Mouse (Mus musculus) forebrain, embryonic 13.5 days (tissue): Measurements from ENCODE around the gene Glipr1l2. TPM values are rescaled to one million over a fixed set of nuclear protein-coding genes. Genes with fewer than 3 reads are reported as not detected.
A peak's percentile ranks its signal among the peaks of the same experiment; 100 is the strongest.

Source experiments
- ATAC-seq: fragments of 200-750 bp; cut with Nextera tagmentation; 2 replicates; pipeline ENCODE4 v1.8.0; 2017
- H3K27ac ChIP-seq: fragments of 300-500 bp; sonication (generic); 2 replicates; pipeline ENCODE4 v1.5.1; 2015; ENCODE audit warnings: inconsistent platforms, mild to moderate bottlenecking, moderate library complexity
- H3K27me3 ChIP-seq: fragments of 300-500 bp; sonication (generic); 2 replicates; pipeline ENCODE4 v1.6.1; 2015; ENCODE audit warnings: mild to moderate bottlenecking, inconsistent platforms
- H3K36me3 ChIP-seq: fragments of 300-500 bp; sonication (generic); 2 replicates; pipeline ENCODE4 v1.6.1; 2015; ENCODE audit warnings: mild to moderate bottlenecking, inconsistent platforms; ENCODE audit not compliant: poor library complexity, severe bottlenecking
- H3K4me1 ChIP-seq: fragments of 300-500 bp; sonication (generic); 2 replicates; pipeline ENCODE4 v1.6.1; 2015; ENCODE audit warnings: inconsistent platforms
- H3K4me2 ChIP-seq: fragments of 300-500 bp; sonication (generic); 2 replicates; pipeline ENCODE4 v1.6.1; 2015; ENCODE audit warnings: inconsistent platforms, mild to moderate bottlenecking, moderate library complexity
- H3K4me3 ChIP-seq: fragments of 300-500 bp; sonication (generic); 2 replicates; pipeline ENCODE4 v1.5.1; 2015; ENCODE audit warnings: mild to moderate bottlenecking, inconsistent platforms
- H3K9ac ChIP-seq: fragments of 300-500 bp; sonication (generic); 2 replicates; pipeline ENCODE4 v1.6.1; 2015; ENCODE audit warnings: mild to moderate bottlenecking, inconsistent platforms
- H3K9me3 ChIP-seq: fragments of 300-500 bp; sonication (generic); replicated peaks from 2 replicates; pipeline ENCODE4 v1.6.1; 2016; ENCODE audit warnings: inconsistent platforms
- WGBS: fragments of 180-500 bp; shearing (Covaris S2); methylation state at CpG from one replicate; pipeline ENCODE4 v1.1.7; 2015; 5-methylcytosine and 5-hydroxymethylcytosine counted together
- polyA plus RNA-seq: library from polyadenylated mRNA; unstranded; fragments of >200 nt; fragmentation: Nextera tagmentation; extraction: Ambion mirVana; gene quantifications from 2 replicates; pipeline ENCODE4 v1.2.1, GENCODE M21; 2015

Glipr1l2 gene
- polyA plus RNA-seq, 1 experiment from 2014 or later: not detected

GRCm38 (mm10) chr10:112132194-112132593 is 49.0 kb downstream of the Glipr1l2 start:
- H3K4me3 ChIP-seq: no peak overlapping the region
- H3K27ac ChIP-seq: no peak overlapping the region
- no peak for ATAC-seq
- H3K36me3 ChIP-seq: no peaks in the 10 kb centered on the region
- H3K4me1 ChIP-seq: no peaks in the 10 kb centered on the region
- no peaks in the 10 kb centered on the region for H3K9me3 ChIP-seq
- no peak overlapping the region for H3K9ac ChIP-seq
- H3K27me3 ChIP-seq: no peaks in the 10 kb centered on the region
- WGBS: 93% methylated on average over 3 of the region's 3 CpGs
- H3K4me2 ChIP-seq: no peak overlapping the region

- no peaks in the 10 kb centered on the region for H3K9me3 ChIP-seq
- no peaks in the 10 kb centered on the region for H3K27me3 ChIP-seq
- no peaks in the 10 kb centered on the region for H3K36me3 ChIP-seq
- H3K27ac ChIP-seq: no peak overlapping the region
- peak; percentile 96 for ATAC-seq
- WGBS: 17% methylated on average over 9 of the region's 9 CpGs
- no peaks in the 10 kb centered on the region for H3K4me1 ChIP-seq
- peak overlapping the region; percentile 45 for H3K9ac ChIP-seq
- peak overlapping the region; percentile 31 for H3K4me3 ChIP-seq
- peak overlapping the region; percentile 51 for H3K4me2 ChIP-seq
Measured at GRCm38 (mm10) chr10:112138050-112138870, 55.1 kb downstream of the Glipr1l2 start.

GRCm38 (mm10) chr10:112138871-112139430 is 55.8 kb downstream of the Glipr1l2 start:
- peak overlapping the region; percentile 31 for H3K4me3 ChIP-seq
- ATAC-seq: peak; percentile 73
- no peaks in the 10 kb centered on the region for H3K36me3 ChIP-seq
- no peak overlapping the region for H3K27ac ChIP-seq
- H3K4me1 ChIP-seq: no peaks in the 10 kb centered on the region
- H3K9me3 ChIP-seq: no peaks in the 10 kb centered on the region
- no peaks in the 10 kb centered on the region for H3K27me3 ChIP-seq
- peak overlapping the region; percentile 51 for H3K4me2 ChIP-seq
- WGBS: 32% methylated on average over 6 of the region's 6 CpGs
- H3K9ac ChIP-seq: peak overlapping the region; percentile 45

GRCm38 (mm10) chr10:112139834-112140233 is 56.7 kb downstream of the Glipr1l2 start:
- H3K36me3 ChIP-seq: no peaks in the 10 kb centered on the region
- H3K27ac ChIP-seq: no peak overlapping the region
- H3K4me1 ChIP-seq: no peaks in the 10 kb centered on the region
- no peaks in the 10 kb centered on the region for H3K27me3 ChIP-seq
- H3K4me3 ChIP-seq: no peak overlapping the region
- no peaks in the 10 kb centered on the region for H3K9me3 ChIP-seq
- H3K9ac ChIP-seq: no peak overlapping the region
- ATAC-seq: no peak
- H3K4me2 ChIP-seq: no peak overlapping the region
- 58% methylated on average over 2 of the region's 2 CpGs for WGBS

Other genes starting within 250 kb of the Glipr1l2 start
- 51.4 and 54.7 TPM in 2 replicates for gene Krr1, start 110.7 kb upstream of the Glipr1l2 start, polyA plus RNA-seq
- 0.25 TPM in 1 of 2 replicates, not detected in the other for gene Glipr1, start 80.7 kb upstream of the Glipr1l2 start, polyA plus RNA-seq
- gene Glipr1l1, start 23.2 kb upstream of the Glipr1l2 start, polyA plus RNA-seq: not detected in 2 replicates
- gene Glipr1l3, start 77.0 kb downstream of the Glipr1l2 start, polyA plus RNA-seq: 0.26 TPM in 1 of 2 replicates, not detected in the other
- 0.14 and 0.34 TPM in 2 replicates for gene Caps2, start 80.3 kb downstream of the Glipr1l2 start, polyA plus RNA-seq
- gene Kcnc2, start 187.8 kb downstream of the Glipr1l2 start, polyA plus RNA-seq: 1.9 and 2.3 TPM in 2 replicates